Mouse (Mus musculus) hematopoietic multipotent progenitor cell, adult 10-12 weeks (in vitro differentiated cells): ENCODE results near the gene Gm5662. TPM values are rescaled to one million over a fixed set of nuclear protein-coding genes. Genes with fewer than 3 reads are reported as not detected.

ENCODE experiments used
- polyA plus RNA-seq: library from polyadenylated mRNA; stranded (reverse); fragments of >175 nt; gene quantifications from 2 replicates; pipeline ENCODE4 v1.2.3, GENCODE M21; 2012; ENCODE audit warnings: low replicate concordance

Gm5662 gene
- not detected in 2 replicates for polyA plus RNA-seq

DNA sequence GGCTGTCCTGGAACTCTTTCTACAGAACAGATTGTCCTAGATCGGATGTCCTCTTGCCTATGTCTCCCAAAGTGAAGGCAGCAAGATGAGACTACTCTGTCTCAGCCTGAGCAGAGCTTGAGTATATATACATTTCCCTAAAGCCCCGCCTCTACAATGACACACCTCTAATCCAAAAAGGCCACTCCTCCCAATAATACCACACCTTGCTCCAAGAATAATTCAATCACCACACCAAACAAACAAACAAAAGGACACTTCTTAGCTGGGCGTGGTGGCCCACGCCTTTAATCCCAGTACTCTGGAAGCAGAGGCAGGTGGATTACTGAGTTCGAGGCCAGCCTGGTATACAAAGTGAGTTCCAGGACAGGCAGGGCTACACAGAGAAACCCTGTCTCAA is at the start of gene Gm5662:
Gene Gm5662, minus strand, starts transcription at position 101 of the 400 bp plus-strand sequence.

GRCm38 (mm10) chr12:88323926-88324325 is 49.6 kb upstream of the Gm5662 start, which contains the start of gene Gm5039:
Gene Gm5039 (minus strand): TSS chr12:88324026.

GRCm38 (mm10) chr12:88250000-88250399 is 24.3 kb downstream of the Gm5662 start, which contains the start of gene Gm8332:
Gene Gm8332 (minus strand): TSS chr12:88250100.

Other genes with a start within 250 kb of the Gm5662 start
- gene Gm2056, start 247.5 kb downstream of the Gm5662 start, polyA plus RNA-seq = not detected in 2 replicates
- gene Gm16368, start 190.8 kb downstream of the Gm5662 start, polyA plus RNA-seq = not detected in 2 replicates
- not detected in 2 replicates for gene Gm10436, start 92.4 kb downstream of the Gm5662 start, polyA plus RNA-seq
- gene Gm8332, start 24.4 kb downstream of the Gm5662 start, polyA plus RNA-seq = not detected in 2 replicates
- not detected in 2 replicates for gene Gm5039, start 49.5 kb upstream of the Gm5662 start, polyA plus RNA-seq
- gene Adck1, start 86.1 kb upstream of the Gm5662 start, polyA plus RNA-seq = 2.3 and 7.6 TPM in 2 replicates